Mouse (Mus musculus) adrenal gland, postnatal 10 days (tissue): ENCODE measurements at regions not wholly inside any gene's neighbourhood (a gene's known extent, or its start where the extent isn't known, plus 50 kb on each side); places are given as distances from the start of the nearest gene placed in this dataset.

Source experiments
- DNase-seq: peaks from one replicate; pipeline ENCODE4 v3.0.0; 2021; ENCODE audit warnings: mixed read lengths

DNA sequence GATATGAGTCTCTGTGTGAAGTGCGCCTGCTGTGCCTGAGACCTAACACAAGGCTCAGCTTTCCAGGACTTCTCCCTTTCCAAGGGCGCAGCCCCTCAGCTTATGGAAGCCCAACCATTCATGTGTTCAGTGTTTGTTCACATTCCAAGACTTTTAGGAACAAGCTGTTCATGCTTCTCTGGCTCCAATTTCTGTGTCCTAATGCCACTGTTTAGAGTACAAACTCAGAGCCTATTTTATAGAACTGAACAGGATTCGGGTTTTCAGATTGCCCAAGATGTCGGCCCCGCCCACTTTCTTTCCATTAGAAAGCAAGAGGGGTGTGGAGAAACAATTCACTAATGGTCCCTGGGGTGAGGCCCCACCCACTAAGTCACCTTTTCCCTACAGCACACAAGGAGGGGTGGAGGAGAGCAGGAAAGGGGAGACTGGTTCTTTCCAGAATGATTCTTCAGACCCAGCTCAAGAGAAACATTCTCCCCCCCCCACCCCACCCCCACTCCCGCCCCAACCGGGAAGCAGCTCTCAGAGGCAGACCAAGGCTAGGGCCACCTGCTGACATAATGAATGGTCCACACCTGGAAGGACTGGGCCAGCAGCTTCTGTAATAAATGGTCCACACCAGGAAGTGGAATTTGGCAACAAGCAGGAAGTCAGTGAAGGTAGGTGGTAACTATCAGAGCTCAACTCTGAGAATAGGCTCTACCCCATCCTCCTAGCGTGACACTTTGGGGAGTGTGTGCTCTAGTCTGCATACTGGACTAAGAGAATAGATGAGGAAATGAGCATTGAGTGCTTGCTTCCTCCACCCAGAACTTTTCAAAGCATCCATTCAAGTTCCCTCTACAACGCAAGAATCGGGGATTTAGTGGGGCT, 120.2 kb upstream of the Zfp648 start:
- no peak for DNase-seq

DNA sequence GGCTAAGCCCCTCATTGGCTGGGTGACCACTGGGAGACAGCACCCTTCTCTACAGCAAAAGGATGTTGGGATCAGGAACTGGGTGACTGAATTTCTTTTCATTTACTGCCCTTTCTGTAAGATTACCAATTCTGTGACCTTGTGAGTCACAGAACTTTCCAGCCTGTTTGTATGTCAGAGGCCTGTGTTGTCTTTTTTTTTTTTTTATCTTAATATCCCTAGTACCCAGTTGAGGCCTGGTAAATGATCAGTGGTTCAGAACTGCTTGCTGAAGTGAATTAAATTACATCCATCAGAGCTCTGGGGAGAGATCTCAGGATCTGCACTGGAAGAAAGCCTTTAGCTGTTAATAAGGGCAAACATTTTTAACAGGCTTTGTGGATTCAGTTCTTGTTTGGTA, 114.8 kb upstream of the Zfp648 start:
- peak; percentile 16 for DNase-seq

DNA sequence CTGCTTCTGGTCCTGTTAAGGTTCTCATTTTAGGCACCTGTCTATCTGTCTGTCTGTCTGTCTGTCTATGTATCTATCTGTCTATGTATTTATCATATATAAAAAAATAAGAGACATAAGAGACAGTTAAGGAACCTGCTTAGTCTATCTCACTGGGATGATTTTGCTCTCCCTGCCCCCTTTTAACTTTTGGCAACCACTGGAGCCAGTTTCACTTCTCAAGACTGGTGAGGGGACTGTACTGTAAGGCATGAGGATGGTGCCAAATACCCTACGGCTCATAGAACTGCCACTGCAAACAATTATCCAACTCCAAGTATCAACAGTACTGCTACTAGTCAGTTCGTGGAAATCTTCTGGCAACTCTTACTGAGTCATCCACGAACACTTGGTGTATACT, 111.2 kb upstream of the Zfp648 start:
- DNase-seq: no peak

DNA sequence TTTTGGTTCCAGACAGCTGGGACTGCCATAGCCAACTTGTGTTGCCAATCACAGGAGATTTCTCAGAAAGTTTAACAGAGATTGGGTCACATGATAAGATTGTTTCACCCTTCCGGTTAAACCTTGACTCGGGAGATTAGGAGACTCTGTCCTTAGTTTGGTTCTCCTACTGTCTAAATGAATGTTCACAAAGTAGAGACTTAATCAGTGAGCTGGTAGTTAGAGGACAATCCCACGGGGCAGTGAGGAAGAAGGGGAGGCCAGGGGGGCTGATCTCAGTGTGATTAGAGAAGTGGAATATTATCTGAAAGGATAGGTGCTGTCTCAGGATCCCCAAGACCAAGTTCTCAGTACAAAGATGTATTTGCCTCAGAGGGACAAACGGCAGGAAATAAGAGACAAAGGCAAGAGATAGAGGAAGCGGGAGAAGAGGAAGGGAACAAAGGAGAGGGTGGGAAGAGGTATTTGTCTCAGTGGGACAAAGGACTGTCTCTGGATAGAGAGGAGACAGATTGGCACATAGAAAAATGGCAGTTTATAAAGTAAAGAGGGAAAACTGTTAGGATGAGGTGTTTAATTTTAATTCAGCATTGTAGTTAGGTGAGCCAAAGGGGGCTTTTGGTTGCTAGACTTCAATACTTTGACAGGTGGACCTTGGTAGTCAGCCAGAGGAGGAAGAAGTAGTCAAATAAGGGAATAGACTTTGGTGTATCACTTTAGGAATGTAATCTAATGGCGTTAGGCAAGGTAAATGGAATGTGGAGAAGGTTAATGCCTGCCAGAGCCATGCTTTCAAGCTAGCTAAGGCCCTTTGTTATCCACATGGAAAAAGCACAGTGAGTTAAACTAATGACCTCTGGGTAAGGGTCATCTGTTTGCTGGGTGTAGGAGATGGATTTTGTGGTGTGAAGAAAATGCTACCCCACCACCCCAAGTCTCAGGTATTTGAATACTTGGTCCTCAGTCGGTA, 110.2 kb upstream of the Zfp648 start:
- no peak for DNase-seq

DNA sequence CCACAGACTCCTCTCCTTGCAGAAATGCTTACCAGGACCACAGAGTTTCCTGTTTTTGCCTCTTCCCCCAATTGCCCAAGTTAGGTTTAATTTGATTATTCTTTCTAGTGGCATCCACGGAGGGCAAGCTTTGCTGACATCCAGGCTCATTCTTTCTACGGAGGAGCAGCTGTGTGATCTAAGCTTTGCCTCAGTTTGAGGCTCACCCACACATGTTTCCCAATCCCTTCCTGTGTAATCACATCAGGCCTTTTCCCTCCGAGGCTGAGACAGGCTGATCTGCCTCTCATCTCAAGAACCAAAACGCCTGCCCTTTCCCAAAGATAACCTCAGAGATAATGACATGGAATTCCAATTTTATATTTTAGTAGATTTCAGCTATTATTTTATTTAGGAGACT, 107.4 kb upstream of the Zfp648 start:
- DNase-seq: no peak

DNA sequence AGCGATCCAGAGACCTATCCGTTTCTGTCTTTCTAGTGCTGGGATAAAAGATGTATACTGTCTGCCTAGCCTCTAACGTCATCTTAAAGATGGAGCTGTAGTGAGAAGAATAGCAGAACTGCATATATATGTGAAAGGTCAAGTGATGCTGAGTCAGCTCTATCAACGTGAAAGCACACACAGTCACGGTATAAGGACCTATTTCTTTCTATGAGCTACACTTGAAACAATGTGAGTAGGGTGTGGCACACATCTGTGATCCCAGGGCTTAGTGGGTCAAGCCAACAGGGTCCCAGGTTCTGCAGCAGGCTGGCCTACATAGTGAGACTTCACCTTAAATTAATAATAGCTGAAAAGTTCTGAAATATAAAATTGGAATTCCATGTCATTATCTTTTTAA, 106.6 kb upstream of the Zfp648 start:
- no peak for DNase-seq

DNA sequence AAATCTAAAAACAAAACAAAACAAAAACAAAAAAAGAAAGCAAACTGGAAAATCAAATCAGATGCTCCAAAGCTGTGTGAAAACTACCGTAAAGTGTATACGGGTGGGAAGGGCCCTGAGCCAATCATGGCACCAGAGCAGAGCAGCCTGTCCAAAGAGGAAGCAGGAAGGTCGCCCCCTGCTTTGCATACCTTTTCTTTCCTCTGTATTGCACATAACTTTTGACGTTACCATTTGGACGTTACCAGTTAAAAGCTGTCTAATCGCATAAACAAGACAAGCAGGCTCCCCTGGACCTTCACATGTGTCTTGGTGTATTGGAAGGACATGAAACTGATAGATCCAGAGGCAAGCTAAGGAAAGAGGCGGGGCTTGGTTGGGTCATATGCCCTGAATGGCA, 104.9 kb upstream of the Zfp648 start:
- no peak for DNase-seq

DNA sequence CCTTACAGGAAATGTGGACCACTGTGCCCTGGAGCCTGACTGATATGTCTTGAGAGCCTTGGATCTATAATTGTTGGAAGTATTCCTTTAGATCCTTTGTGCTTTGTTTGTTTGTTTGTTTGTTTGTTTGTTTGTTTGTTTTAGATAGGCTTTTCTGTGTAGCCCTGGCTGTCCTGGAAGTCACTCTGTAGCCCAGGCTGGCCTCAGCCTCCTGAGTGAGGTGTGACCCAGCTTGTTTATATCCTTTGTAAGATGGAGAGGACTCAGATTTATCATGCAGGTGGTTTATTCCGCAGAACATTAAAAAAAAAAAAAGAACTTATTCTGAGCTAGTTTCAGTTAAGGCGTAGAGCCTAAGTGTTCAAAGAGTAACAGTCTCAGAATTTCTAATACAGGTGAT, 104.1 kb upstream of the Zfp648 start:
- DNase-seq: no peak

DNA sequence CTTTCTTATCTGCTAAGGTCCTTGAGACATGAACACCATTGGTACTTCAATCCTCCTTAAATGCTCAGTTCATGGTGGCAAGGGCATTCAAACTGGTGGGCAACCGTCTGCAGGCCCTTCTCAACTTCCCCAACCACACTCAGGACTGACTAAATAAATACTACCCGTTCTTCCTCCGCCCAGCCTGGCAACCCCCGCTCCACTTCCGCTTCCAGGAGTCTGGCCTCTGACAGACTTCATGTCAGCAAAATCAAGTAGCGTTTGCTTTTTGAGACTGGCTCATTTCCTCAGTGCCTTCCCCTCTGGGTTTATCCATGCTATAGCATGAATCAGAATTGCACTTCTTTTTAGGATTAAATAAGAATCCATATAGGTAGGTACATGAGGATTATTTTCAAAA, 103.3 kb upstream of the Zfp648 start:
- DNase-seq: peak; percentile 33

DNA sequence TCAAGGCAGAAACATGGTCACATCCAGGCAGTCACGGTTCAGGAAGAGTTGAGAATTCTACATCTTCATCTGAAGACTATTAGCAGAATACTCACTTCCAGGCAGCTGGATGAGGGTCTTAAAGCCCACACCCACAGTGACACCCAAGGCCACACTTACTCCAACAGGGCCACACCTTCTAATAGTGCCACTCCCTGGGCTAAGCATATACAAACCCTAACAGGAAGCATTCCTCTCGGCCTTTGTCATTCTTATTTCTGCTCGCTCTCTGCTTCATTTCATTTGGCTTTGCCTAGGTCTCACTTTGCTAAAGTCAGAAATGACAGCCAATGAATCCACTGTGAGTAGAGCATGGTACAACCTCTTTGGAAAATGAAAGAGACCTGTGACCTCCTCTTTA, 100.4 kb upstream of the Zfp648 start:
- DNase-seq: no peak

DNA sequence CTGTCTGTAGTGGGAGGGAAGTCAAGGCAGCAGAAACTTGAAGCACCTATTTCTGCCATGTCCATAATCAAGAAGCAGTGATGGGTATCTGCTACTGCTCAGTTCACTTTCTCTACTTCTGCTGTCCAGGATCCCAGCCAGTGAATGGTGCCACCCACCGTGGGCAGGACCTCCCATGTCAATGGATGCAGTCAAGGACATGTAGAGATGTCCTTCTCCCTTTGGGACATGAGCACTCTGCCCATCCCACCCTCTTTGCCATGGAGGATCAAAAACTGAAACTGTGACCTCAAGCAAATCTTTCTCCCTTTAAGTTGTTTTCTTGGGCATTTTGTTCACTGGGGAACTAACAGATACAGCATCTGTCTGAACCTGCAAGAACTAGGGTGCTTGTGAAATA, 99.6 kb upstream of the Zfp648 start:
- peak; percentile 36 for DNase-seq

DNA sequence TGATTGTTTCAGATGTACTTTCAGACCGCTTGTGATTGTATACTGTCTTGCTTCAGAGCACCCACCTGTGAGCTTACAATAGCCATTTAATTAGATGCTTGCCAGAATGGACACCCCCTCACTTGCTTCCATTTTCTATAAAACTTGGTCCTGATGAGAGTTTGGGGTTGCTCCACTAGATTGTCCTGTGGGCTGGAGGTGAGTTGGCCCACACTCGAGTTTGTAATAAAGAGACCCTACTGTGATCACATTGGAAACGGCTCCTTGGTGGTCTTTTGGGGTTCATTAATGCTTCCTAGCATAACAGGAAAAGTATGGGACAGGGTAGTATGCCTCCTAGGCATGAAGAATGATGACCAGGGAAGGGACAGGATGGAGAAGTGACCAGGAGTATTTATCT, 98.8 kb upstream of the Zfp648 start:
- no peak for DNase-seq

DNA sequence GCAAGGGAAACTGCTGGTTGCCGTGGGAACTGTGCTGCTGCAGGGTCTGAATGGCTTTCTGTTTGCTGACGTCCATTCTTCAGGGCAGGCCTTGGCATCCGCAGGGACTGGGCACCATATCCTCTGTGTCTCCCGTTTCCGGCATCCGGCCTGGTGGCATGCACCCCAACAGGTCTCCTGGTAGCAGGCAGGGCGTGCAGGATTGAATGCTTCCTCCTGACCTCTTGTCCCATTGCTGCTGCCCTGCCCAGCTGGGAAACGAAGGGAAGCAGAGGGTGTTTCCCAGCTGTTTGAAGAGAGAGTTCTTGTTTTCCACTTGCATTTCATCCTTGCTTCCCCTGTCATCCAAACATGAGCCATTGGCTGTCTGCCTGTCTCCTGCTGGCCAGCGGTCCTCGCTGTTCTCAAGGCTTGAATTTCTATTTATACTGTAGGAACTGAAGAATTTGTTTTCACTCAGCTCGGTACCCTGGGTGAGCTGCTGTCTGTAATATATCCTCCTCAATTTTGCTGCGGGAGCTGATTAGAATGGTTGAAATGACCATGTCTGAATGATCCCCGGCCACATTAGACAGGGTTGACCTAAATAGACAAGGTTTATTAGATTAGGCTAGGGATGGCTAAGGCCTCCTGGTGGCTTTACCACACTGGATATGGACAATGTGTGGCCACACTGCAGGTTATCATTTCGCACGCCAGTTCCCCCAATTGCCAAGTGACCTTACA, 98.0 kb upstream of the Zfp648 start:
- DNase-seq: peak; percentile 59

DNA sequence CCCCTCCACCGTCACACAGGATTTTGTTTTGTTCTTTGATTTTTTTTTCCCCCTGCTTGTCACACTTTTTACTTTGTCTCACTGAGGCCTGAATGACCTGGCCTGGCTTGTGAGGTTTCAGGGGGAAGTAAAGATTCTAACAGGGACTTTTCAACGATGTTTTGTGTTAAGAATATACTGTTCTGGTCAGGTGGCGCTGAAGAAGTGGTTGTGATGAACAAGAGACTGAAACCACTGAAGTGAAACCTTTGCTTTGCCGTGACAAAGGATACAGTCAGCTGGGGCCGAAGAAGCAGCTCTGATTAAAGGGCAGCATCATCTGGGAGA, 97.4 kb upstream of the Zfp648 start:
- DNase-seq: no peak

DNA sequence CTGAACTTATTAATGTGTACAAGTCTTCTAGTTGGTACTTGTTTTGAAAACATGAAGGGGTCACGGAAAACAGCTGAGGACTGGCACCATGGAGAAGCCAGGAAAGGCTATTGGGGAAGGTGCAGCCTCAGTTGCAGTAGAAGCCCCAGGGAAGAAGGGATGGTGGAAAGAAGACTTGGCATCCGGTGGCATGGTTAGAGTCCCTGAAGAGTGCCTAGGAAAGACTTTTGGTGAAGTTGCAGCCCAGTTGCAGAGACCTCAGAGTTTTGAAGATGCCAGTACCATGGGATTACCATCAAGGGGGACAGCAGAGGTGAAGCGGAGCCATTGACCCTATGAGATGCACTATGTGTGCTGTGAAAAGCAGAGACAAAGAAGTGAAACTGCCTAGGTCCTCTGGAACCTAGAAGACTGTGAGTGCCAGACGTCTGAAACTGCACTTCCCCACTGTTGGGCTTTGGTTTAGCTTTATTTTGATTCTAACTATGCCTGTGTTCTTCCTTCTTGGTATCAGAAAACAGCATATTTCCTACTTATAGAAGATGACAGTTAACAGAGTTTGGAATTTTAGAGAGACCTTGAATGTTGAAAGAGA, 96.9 kb upstream of the Zfp648 start:
- no peak for DNase-seq

DNA sequence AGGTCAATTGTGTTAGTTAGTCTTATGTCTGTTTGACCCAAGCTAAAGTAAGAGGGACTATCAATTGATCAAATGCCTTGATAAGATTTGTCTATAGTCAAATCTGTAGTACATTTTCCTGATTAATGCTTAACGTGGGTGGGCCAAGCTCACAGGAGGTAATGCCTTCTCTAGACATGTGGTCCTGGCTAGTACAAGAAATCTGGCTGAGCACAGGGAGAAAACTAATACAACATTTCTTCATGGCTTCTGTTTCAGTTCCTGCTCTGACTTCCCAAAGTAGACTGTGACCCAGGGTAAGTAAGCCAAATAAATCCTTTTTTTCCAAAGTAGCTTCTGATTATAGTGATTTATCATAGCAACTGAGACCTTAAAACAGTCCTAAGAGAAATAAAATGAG, 96.2 kb upstream of the Zfp648 start:
- no peak for DNase-seq

DNA sequence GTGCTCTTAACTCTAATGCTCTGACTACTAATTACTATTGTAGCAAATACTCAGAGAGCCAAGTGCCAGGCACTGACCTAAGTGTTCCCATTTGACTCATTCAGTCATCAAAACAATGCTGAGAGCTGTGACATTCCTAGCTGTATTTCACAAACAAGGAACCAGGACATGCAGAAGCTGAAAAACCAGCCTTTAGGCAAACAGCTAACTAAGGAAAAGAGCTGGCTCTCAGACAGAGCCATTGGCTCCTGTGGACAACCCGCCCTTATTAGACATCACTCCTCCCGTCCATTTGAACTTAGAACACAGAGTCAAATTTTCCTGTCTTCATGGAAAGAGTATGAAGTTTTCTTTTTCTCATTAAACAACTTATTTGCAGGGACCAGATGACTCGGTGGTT, 88.5 kb upstream of the Zfp648 start:
- DNase-seq: no peak

DNA sequence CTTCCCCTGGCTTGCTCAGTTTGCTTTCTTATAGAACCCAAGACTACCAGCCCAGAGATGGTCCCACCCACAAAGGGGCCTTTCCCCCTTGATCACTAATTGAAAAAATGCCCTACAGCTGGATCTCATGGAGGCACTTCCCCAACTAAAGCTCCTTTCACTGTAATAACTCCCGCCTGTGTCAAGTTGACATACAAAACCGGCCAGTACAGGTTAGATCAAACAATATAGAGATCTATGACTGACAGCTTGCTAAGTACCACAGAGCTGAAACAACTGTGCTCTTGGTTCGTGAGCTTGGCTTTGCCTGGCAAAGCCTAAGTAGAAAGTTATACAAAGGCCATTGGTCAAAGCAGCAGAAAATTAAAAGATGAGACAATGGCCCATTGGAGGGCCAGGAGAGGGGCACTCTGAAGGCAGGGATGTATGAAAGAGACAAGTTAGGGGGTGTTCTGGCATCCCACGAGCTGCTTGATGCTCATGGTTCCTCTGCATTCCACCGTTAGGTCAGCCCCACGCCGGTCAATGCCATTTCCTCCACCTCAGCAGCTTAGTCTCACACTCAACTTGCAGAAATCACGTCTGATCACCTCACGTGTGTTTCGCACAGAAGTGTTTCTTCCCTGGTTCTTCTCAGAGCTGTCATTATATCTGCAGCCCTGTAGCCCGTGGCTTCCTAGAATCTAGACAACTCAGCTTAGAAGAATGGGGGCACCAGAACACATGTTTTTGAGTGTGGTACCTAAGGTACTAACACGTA, 87.5 kb upstream of the Zfp648 start:
- DNase-seq: no peak

DNA sequence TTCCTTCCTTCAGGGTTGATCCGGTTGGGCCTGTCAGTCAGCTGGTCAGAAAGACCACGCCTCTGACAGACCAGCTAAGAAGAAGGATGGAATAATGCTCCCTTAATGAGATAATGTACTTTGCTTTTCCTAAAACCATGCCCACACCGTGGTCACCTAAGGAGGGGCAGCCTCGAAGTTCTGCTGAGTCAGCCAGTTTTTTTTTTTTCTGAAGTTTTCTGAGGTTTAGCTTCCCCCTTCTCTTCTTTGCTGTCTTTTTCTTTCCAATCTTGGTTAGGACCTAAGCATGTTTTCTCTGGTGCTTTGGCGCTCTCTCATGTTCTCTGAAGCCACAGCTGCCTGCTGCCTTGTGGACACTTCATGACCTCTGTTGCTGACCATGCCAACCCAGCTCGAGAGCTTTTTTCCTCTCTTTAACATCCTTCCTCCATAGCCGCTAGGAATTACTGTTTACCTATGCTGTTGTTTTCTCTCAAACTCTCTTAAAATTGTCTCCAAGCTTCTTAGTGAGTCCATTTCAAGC, 84.7 kb upstream of the Zfp648 start:
- DNase-seq: no peak

DNA sequence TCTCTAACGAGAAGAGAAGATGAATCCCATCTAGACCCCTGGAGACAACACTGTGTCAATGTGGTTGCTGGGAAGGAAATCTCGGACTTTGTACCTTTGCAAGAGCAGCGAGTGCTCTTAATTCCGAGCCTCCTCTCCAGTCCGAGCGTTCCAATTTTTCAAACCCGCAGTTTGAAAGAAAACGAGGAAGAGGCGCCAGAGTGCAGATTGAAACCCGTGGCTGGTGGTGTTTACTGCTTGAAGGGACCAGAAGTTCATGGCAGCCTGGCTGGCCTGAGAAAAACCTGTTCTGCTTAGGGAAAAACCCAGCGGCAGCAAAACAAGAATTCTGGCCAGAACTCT, 83.7 kb upstream of the Zfp648 start:
- peak; percentile 38 for DNase-seq

DNA sequence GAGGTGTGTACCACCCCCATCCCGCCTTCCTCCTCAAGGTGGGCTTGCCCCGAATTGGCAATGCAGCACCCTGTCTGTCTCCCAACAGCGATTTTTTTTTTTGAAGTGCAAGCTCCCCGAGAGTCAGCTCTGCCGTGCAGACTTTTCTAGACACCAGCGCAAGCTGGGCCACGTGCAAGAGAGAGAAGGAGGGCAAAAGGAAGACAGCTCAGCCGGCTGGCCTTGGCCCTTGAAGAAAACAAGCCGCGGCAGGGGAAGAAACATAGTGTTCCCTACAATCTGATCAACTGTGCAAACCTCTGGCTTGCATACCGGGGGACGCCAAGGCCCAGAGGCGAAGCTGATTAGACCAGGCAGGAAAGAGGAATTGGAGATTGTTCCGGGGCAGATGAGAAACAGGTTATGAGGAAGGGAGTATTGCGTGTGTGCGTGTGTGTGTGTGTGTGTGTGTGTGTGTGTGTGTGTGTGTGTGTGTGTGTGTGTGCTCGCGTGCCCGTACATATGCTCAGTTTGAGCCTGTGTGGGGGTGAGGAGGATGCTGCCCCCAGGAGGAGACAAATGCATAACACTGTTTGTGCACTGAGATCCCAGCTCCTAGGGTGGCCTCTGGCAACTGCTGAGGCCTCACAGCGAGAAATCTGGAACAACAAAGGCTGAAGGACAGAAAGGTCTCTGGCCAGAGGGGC, 83.2 kb upstream of the Zfp648 start:
- peak; percentile 73 for DNase-seq
